In the genomic region with DNA sequence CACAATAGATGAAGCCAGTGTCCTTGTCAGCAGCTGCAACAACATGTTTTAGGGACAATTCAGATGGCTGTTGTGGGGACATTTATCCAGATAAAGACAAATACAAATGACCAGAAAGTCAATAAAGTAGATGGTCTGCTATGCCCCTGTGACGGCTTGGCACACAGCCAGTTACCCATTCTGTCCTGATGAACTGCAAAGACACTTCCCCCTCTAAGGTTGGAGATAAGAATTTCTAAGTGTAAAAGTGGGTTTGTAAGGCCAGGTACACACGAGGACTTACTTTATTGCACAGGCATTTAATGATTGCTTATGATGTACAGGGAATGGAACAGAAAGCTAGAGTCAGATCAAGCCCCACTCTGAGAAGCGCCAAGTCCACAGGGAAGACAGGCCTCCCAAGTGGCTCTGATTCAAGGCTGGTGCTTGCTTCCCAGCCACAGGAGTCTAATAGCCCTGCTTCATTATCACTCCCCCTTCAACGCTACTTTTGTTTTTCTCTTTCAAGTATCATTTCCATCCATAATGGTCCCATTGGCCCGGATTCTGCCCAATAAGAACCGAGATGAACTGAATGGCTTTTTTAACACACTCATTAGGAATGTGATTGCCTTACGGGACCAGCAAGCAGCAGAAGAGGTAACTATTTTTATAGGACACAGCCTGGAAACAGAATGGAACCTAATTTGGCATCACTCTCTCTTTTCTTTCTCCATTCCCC, we compare ENCODE assay signal across 23 mouse cellular contexts.
A peak's percentile ranks its signal among the peaks of the same experiment; 100 is the strongest.
DNase-seq lines count a peak whose midpoint lies in the region; ATAC-seq and TF ChIP-seq lines count a peak whose summit lies in the region.
"Had no signal": no experiment of that assay in that cellular context is flagged by ENCODE, and none has a peak within 500 bp of the region (broad histone marks: within the 10 kb centered on the region; RNA-seq: fewer than 3 reads in every experiment).

No protein-coding gene starts in this region.

- H3K4me1 ChIP-seq in hindbrain, embryonic 13.5 days (replicated peaks): peaks cover 5% of the 10 kb centered on the region; the same call in 1 of the 2 replicates
- H3K4me1 ChIP-seq in hindbrain, embryonic 11.5 days (replicated peaks; ENCODE audit: control insufficient read depth, insufficient read depth, low read length): no peaks in the 10 kb centered on the region
- H3K4me1 ChIP-seq in midbrain, postnatal 0 days (ENCODE audit: insufficient read depth, low read length): no peaks in the 10 kb centered on the region
- H3K4me1 ChIP-seq in midbrain, embryonic 14.5 days (ENCODE audit: control insufficient read depth, insufficient read depth, low read length): no peaks in the 10 kb centered on the region
- H3K4me1 ChIP-seq: embryonic facial prominence, embryonic 15.5 days; lung, embryonic 15.5 days; midbrain, embryonic 13.5 days had no signal

- DNase-seq in hindbrain, embryonic 11.5 days (ENCODE audit: low spot score): no peak
- peak; percentile 45 for DNase-seq in midbrain, postnatal 0 days (ENCODE audit: low spot score)
- no peak for DNase-seq in midbrain, embryonic 14.5 days
- DNase-seq in brain, embryonic 14.5 days (ENCODE audit: low read depth): peak; percentile 74
- no peak for DNase-seq in right cerebral cortex, postnatal 25 days
- DNase-seq: adrenal gland, postnatal 10 days; B cell, adult 2 months; cerebellum, adult 9-10 months; gastrocnemius, adult 2 months; kidney, postnatal 25 days; lung, postnatal 36 days; thymus, postnatal 14 days had no signal

- H3K4me3 ChIP-seq in hindbrain, embryonic 13.5 days: no peak overlapping the region
- H3K4me3 ChIP-seq in hindbrain, embryonic 11.5 days (ENCODE audit: low read depth, low read length): no peak overlapping the region
- H3K4me3 ChIP-seq in midbrain, postnatal 0 days (ENCODE audit: low read depth, low read length): no peak overlapping the region
- no peak overlapping the region for H3K4me3 ChIP-seq in midbrain, embryonic 14.5 days (replicated peaks; ENCODE audit: low read depth, low read length)
- H3K4me3 ChIP-seq: embryonic facial prominence, embryonic 15.5 days; gastrocnemius, adult 2 months; layer of hippocampus, adult 2 months; limb, embryonic 10.5 days; lung, embryonic 15.5 days; megakaryocyte, embryonic 14.5 days; midbrain, embryonic 13.5 days had no signal

- no peak for TF ChIP-seq POLR2A in brain, embryonic 14.5 days (IDR thresholded peaks at IDR 0.05; ENCODE audit: borderline replicate concordance, extremely low read depth, insufficient read depth, insufficient read length, poor library complexity, severe bottlenecking)

- no peak for ATAC-seq in hindbrain, embryonic 13.5 days (ENCODE audit: low FRiP score)
- no peak for ATAC-seq in hindbrain, embryonic 11.5 days (ENCODE audit: low FRiP score)
- ATAC-seq in midbrain, postnatal 0 days (ENCODE audit: low FRiP score): no peak
- no peak for ATAC-seq in midbrain, embryonic 14.5 days (ENCODE audit: low FRiP score, low TSS enrichment)
- ATAC-seq in granulocyte monocyte progenitor cell, adult 5-6 weeks (replicated peaks; ENCODE audit: poor library complexity, severe bottlenecking): no peak
- ATAC-seq: intestine, embryonic 16.5 days; midbrain, embryonic 13.5 days had no signal

- no peak for TF ChIP-seq CTCF in midbrain, postnatal 0 days (IDR thresholded peaks at IDR 0.05)
- no peak for TF ChIP-seq CTCF in brain, embryonic 14.5 days (IDR thresholded peaks at IDR 0.05; ENCODE audit: borderline replicate concordance, extremely low read depth, insufficient read depth, insufficient read length)

- no peaks in the 10 kb centered on the region for H3K36me3 ChIP-seq in hindbrain, embryonic 13.5 days
- no peaks in the 10 kb centered on the region for H3K36me3 ChIP-seq in hindbrain, embryonic 11.5 days (ENCODE audit: control insufficient read depth, insufficient read depth, low read length)
- H3K36me3 ChIP-seq in midbrain, postnatal 0 days (ENCODE audit: insufficient read depth, low read length): no peaks in the 10 kb centered on the region
- no peaks in the 10 kb centered on the region for H3K36me3 ChIP-seq in midbrain, embryonic 14.5 days (ENCODE audit: control insufficient read depth, insufficient read depth, low read length)
- H3K36me3 ChIP-seq: embryonic facial prominence, embryonic 15.5 days; G1E; limb, embryonic 10.5 days; lung, embryonic 15.5 days; midbrain, embryonic 13.5 days had no signal

- no peaks in the 10 kb centered on the region for H3K9me3 ChIP-seq in hindbrain, embryonic 13.5 days
- no peaks in the 10 kb centered on the region for H3K9me3 ChIP-seq in hindbrain, embryonic 11.5 days (ENCODE audit: control insufficient read depth, low read length)
- no peaks in the 10 kb centered on the region for H3K9me3 ChIP-seq in midbrain, postnatal 0 days (ENCODE audit: low read length)
- H3K9me3 ChIP-seq in midbrain, embryonic 14.5 days (ENCODE audit: control insufficient read depth, low read length): no peaks in the 10 kb centered on the region
- H3K9me3 ChIP-seq: embryonic facial prominence, embryonic 15.5 days; G1E; limb, embryonic 10.5 days; lung, embryonic 15.5 days; megakaryocyte, embryonic 14.5 days; midbrain, embryonic 13.5 days had no signal

- H3K4me2 ChIP-seq in hindbrain, embryonic 13.5 days: no peak overlapping the region
- H3K4me2 ChIP-seq in hindbrain, embryonic 11.5 days (replicated peaks; ENCODE audit: low read depth, low read length): no peak overlapping the region
- no peak overlapping the region for H3K4me2 ChIP-seq in midbrain, postnatal 0 days (ENCODE audit: low read depth, low read length, poor library complexity, severe bottlenecking)
- H3K4me2 ChIP-seq in midbrain, embryonic 14.5 days (ENCODE audit: low read length): no peak overlapping the region
- H3K4me2 ChIP-seq: embryonic facial prominence, embryonic 15.5 days; lung, embryonic 15.5 days; midbrain, embryonic 13.5 days had no signal

- peak overlapping the region; percentile 24; the same call in 1 of the 2 replicates for H3K27ac ChIP-seq in hindbrain, embryonic 13.5 days
- no peak overlapping the region for H3K27ac ChIP-seq in hindbrain, embryonic 11.5 days (ENCODE audit: low read depth, low read length)
- no peak overlapping the region for H3K27ac ChIP-seq in midbrain, postnatal 0 days (ENCODE audit: low read depth, low read length)
- no peak overlapping the region for H3K27ac ChIP-seq in midbrain, embryonic 14.5 days (replicated peaks; ENCODE audit: low read depth, low read length)
- H3K27ac ChIP-seq: embryonic facial prominence, embryonic 15.5 days; gastrocnemius, adult 2 months; layer of hippocampus, adult 2 months; limb, embryonic 10.5 days; lung, embryonic 15.5 days; midbrain, embryonic 13.5 days had no signal

- 71% methylated on average over 7 of the region's 7 CpGs for whole genome bisulfite sequencing in hindbrain, embryonic 13.5 days
- WGBS in hindbrain, embryonic 11.5 days: 87% methylated on average over 7 of the region's 7 CpGs
- 83% methylated on average over 7 of the region's 7 CpGs for WGBS in midbrain, postnatal 0 days
- 80% methylated on average over 7 of the region's 7 CpGs for WGBS in midbrain, embryonic 14.5 days

- H3K27me3 ChIP-seq in hindbrain, embryonic 13.5 days: no peaks in the 10 kb centered on the region
- no peaks in the 10 kb centered on the region for H3K27me3 ChIP-seq in hindbrain, embryonic 11.5 days (ENCODE audit: control insufficient read depth, insufficient read depth, low read length)
- no peaks in the 10 kb centered on the region for H3K27me3 ChIP-seq in midbrain, postnatal 0 days (ENCODE audit: insufficient read depth, low read length)
- H3K27me3 ChIP-seq in midbrain, embryonic 14.5 days (ENCODE audit: control insufficient read depth, insufficient read depth, low read length): no peaks in the 10 kb centered on the region
- H3K27me3 ChIP-seq: CH12.LX; embryonic facial prominence, embryonic 15.5 days; lung, embryonic 15.5 days; megakaryocyte, embryonic 14.5 days; midbrain, embryonic 13.5 days had no signal

- no peak overlapping the region for H3K9ac ChIP-seq in hindbrain, embryonic 13.5 days
- no peak overlapping the region for H3K9ac ChIP-seq in hindbrain, embryonic 11.5 days (ENCODE audit: low read depth, low read length)
- H3K9ac ChIP-seq in midbrain, postnatal 0 days (replicated peaks; ENCODE audit: low read length, poor library complexity, severe bottlenecking): no peak overlapping the region
- H3K9ac ChIP-seq in midbrain, embryonic 14.5 days (replicated peaks; ENCODE audit: low read length): no peak overlapping the region
- H3K9ac ChIP-seq: embryonic facial prominence, embryonic 15.5 days; lung, embryonic 15.5 days; midbrain, embryonic 13.5 days had no signal

Comparison
In these comparisons a context has a peak if more than half of its experiments do, and no peak if none do; other contexts are left out.
1. DNase-seq: peak in midbrain, postnatal 0 days (single experiment) and brain, embryonic 14.5 days (single experiment); none in hindbrain, embryonic 11.5 days (single experiment), midbrain, embryonic 14.5 days (single experiment) and right cerebral cortex, postnatal 25 days (single experiment).